Mouse (Mus musculus): Measurements from ENCODE around the gene Mtfp1. TPM values are rescaled to one million over a fixed set of nuclear protein-coding genes. Genes with fewer than 3 reads are reported as not detected.
"Not testable (repeated sequence)": the region's sequence is repeated elsewhere in the genome, so short reads cannot be mapped to it uniquely, and the experiment has no call there.

Gene Mtfp1
- polyA plus RNA-seq, 1 experiment from 2014 or later = 5.4 TPM

DNA sequence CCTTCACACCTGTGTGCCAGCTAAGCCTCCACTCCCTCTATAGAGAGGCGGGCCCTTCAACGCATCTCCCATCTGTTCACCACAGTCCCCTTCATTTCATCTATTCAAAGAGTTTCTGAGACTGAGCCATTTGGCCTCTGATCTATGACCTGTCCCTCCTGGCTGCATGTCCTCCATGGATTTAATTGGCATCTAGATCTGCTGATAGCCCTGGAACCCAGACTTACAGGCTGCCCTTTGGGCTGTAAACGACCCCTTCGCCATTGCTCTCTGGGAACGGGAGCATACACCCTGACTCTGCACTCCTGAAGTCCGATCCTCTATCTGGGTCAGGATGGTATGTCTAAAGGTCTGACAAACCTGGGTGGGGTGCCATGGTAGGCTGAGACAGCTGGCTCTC is 17.6 kb upstream of the Mtfp1 start:
- H3K9ac ChIP-seq = no peak overlapping the region
- H3K36me3 ChIP-seq = peaks cover 14% of the 10 kb centered on the region; the same call in 1 of the 2 replicates
- 84% methylated on average over 6 of the region's 6 CpGs for WGBS
- peaks cover 7% of the 10 kb centered on the region; the same call in 1 of the 2 replicates for H3K4me1 ChIP-seq
- ATAC-seq (ENCODE audit: low FRiP score) = no peak
- no peaks in the 10 kb centered on the region for H3K9me3 ChIP-seq (replicated peaks)
- no peak overlapping the region for H3K4me3 ChIP-seq
- no peak overlapping the region for H3K4me2 ChIP-seq (replicated peaks)
- H3K27me3 ChIP-seq = peaks cover 12% of the 10 kb centered on the region
- H3K27ac ChIP-seq = no peak overlapping the region

GRCm38 (mm10) chr11:4112033-4112432 is 16.8 kb upstream of the Mtfp1 start:
- Histone ChIP-seq H3K36me3 (peaks cover 14% of the 10 kb centered on the region; the same call in 1 of the 2 replicates), H3K9ac (no peak overlapping the region), H3K27me3 (peaks cover 4% of the 10 kb centered on the region; the same call in 1 of the 2 replicates), H3K9me3 (replicated peaks) (no peaks in the 10 kb centered on the region), H3K27ac (no peak overlapping the region), H3K4me1 (no peaks in the 10 kb centered on the region), H3K4me3 (no peak overlapping the region), H3K4me2 (replicated peaks) (no peak overlapping the region)
- ATAC-seq (ENCODE audit: low FRiP score) = no peak
- WGBS = 92% methylated on average over 4 of the region's 4 CpGs

- H3K27me3 ChIP-seq = no peaks in the 10 kb centered on the region
- ATAC-seq (ENCODE audit: low FRiP score) = no peak
- H3K4me3 ChIP-seq = no peak overlapping the region
- H3K9me3 ChIP-seq (replicated peaks) = no peaks in the 10 kb centered on the region
- H3K4me2 ChIP-seq (replicated peaks) = no peak overlapping the region
- peaks cover 14% of the 10 kb centered on the region; the same call in 1 of the 2 replicates for H3K36me3 ChIP-seq
- no peaks in the 10 kb centered on the region for H3K4me1 ChIP-seq
- WGBS = 79% methylated on average over 7 of the region's 7 CpGs
- no peak overlapping the region for H3K9ac ChIP-seq
- H3K27ac ChIP-seq = no peak overlapping the region
Measured at GRCm38 (mm10) chr11:4108691-4109090, 13.4 kb upstream of the Mtfp1 start.

GRCm38 (mm10) chr11:4107901-4108300 is 12.7 kb upstream of the Mtfp1 start:
- H3K4me3 ChIP-seq; H3K27ac ChIP-seq; H3K9ac ChIP-seq; H3K4me1 ChIP-seq; H3K4me2 ChIP-seq (replicated peaks); H3K9me3 ChIP-seq (replicated peaks); ATAC-seq (ENCODE audit: low FRiP score); H3K27me3 ChIP-seq: not testable (repeated sequence)
- peaks cover 14% of the 10 kb centered on the region; the same call in 1 of the 2 replicates for H3K36me3 ChIP-seq
- 92% methylated on average over 6 of the region's 6 CpGs for WGBS

GRCm38 (mm10) chr11:4105444-4105843 is 10.2 kb upstream of the Mtfp1 start:
- H3K36me3 ChIP-seq = peaks cover 12% of the 10 kb centered on the region; the same call in 1 of the 2 replicates
- H3K27me3 ChIP-seq = no peaks in the 10 kb centered on the region
- ATAC-seq (ENCODE audit: low FRiP score) = no peak
- no peak overlapping the region for H3K4me3 ChIP-seq
- no peak overlapping the region for H3K27ac ChIP-seq
- H3K9me3 ChIP-seq (replicated peaks) = no peaks in the 10 kb centered on the region
- H3K4me1 ChIP-seq = no peaks in the 10 kb centered on the region
- no peak overlapping the region for H3K4me2 ChIP-seq (replicated peaks)
- H3K9ac ChIP-seq = no peak overlapping the region
- WGBS = 78% methylated on average over 6 of the region's 6 CpGs

GRCm38 (mm10) chr11:4104989-4105388 is 9.7 kb upstream of the Mtfp1 start:
- 87% methylated on average over 5 of the region's 5 CpGs for WGBS

GRCm38 (mm10) chr11:4103522-4103921 is 8.3 kb upstream of the Mtfp1 start:
- H3K36me3 ChIP-seq = peaks cover 5% of the 10 kb centered on the region; the same call in 1 of the 2 replicates
- no peak overlapping the region for H3K4me2 ChIP-seq (replicated peaks)
- H3K4me3 ChIP-seq = no peak overlapping the region
- H3K9ac ChIP-seq = no peak overlapping the region
- no peaks in the 10 kb centered on the region for H3K4me1 ChIP-seq
- no peaks in the 10 kb centered on the region for H3K9me3 ChIP-seq (replicated peaks)
- ATAC-seq (ENCODE audit: low FRiP score) = no peak
- H3K27me3 ChIP-seq = no peaks in the 10 kb centered on the region
- 85% methylated on average over 14 of the region's 14 CpGs for WGBS
- no peak overlapping the region for H3K27ac ChIP-seq

More at GRCm38 (mm10) chr11:4104989-4105388, 9.7 kb upstream of the Mtfp1 start:
- no peak overlapping the region for H3K4me3 ChIP-seq
- H3K4me1 ChIP-seq = no peaks in the 10 kb centered on the region
- H3K9me3 ChIP-seq (replicated peaks) = no peaks in the 10 kb centered on the region
- peaks cover 9% of the 10 kb centered on the region; the same call in 1 of the 2 replicates for H3K36me3 ChIP-seq
- H3K9ac ChIP-seq = no peak overlapping the region
- H3K27ac ChIP-seq = no peak overlapping the region
- no peaks in the 10 kb centered on the region for H3K27me3 ChIP-seq
- no peak overlapping the region for H3K4me2 ChIP-seq (replicated peaks)
- ATAC-seq (ENCODE audit: low FRiP score) = no peak

- 81% methylated on average over 5 of the region's 5 CpGs for WGBS
- H3K9me3 ChIP-seq (replicated peaks) = no peaks in the 10 kb centered on the region
- H3K9ac ChIP-seq = no peak overlapping the region
- H3K36me3 ChIP-seq = no peaks in the 10 kb centered on the region
- H3K4me2 ChIP-seq (replicated peaks) = no peak overlapping the region
- H3K27me3 ChIP-seq = no peaks in the 10 kb centered on the region
- H3K4me1 ChIP-seq = peaks cover 7% of the 10 kb centered on the region
- H3K27ac ChIP-seq = no peak overlapping the region
- H3K4me3 ChIP-seq = no peak overlapping the region
- ATAC-seq (ENCODE audit: low FRiP score) = no peak
Measured at GRCm38 (mm10) chr11:4101851-4102250, 6.6 kb upstream of the Mtfp1 start.

GRCm38 (mm10) chr11:4099447-4099846 is 4.2 kb upstream of the Mtfp1 start:
- WGBS = 67% methylated on average over 3 of the region's 3 CpGs
- Histone ChIP-seq H3K4me1 (peaks cover 22% of the 10 kb centered on the region), H3K27ac (no peak overlapping the region), H3K9me3 (replicated peaks) (no peaks in the 10 kb centered on the region), H3K4me3 (no peak overlapping the region), H3K9ac (no peak overlapping the region), H3K4me2 (replicated peaks) (no peak overlapping the region), H3K36me3 (no peaks in the 10 kb centered on the region), H3K27me3 (no peaks in the 10 kb centered on the region)
- ATAC-seq (ENCODE audit: low FRiP score) = no peak

GRCm38 (mm10) chr11:4098816-4099215 is 3.6 kb upstream of the Mtfp1 start:
- H3K4me1 ChIP-seq = peaks cover 25% of the 10 kb centered on the region
- H3K27ac ChIP-seq = no peak overlapping the region
- no peaks in the 10 kb centered on the region for H3K9me3 ChIP-seq (replicated peaks)
- no peak overlapping the region for H3K4me2 ChIP-seq (replicated peaks)
- no peak overlapping the region for H3K4me3 ChIP-seq
- H3K27me3 ChIP-seq = no peaks in the 10 kb centered on the region
- H3K9ac ChIP-seq = 0 out of 2 replicates have a peak overlapping the region, but pooled peaks have one; percentile 9
- no peaks in the 10 kb centered on the region for H3K36me3 ChIP-seq
- no peak for ATAC-seq (ENCODE audit: low FRiP score)
- 77% methylated on average over 7 of the region's 7 CpGs for WGBS

DNA sequence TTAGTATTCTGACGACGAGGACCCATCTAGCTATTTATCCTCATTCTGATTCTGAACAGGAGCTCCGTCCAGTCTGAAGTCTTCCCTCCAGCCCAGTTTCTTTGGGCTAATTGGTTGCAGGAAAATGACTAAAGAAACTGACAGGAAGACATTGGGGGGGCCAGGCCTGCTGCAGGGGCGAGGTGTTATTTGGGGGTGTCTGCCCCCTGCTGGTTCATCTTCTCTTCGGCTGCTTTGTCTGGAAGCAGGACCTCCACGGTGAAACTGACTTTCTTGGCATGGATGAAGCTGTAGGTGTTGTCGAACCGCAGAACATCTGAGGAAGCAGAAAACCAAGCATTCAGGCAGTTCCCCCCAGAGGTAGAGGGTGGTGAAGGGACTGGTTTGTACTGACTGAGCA is 2.9 kb upstream of the Mtfp1 start:
- Histone ChIP-seq H3K9ac (no peak overlapping the region), H3K4me1 (peaks cover 25% of the 10 kb centered on the region), H3K4me3 (no peak overlapping the region), H3K27me3 (no peaks in the 10 kb centered on the region), H3K36me3 (no peaks in the 10 kb centered on the region), H3K9me3 (replicated peaks) (no peaks in the 10 kb centered on the region), H3K27ac (no peak overlapping the region), H3K4me2 (replicated peaks) (no peak overlapping the region)
- 71% methylated on average over 8 of the region's 8 CpGs for WGBS
- no peak for ATAC-seq (ENCODE audit: low FRiP score)

GRCm38 (mm10) chr11:4097091-4097621 is 1.9 kb upstream of the Mtfp1 start:
- H3K9ac ChIP-seq = peak overlapping the region; percentile 86
- peak; percentile 57 for ATAC-seq (ENCODE audit: low FRiP score)
- no peaks in the 10 kb centered on the region for H3K36me3 ChIP-seq
- no peaks in the 10 kb centered on the region for H3K27me3 ChIP-seq
- H3K4me2 ChIP-seq (replicated peaks) = peak overlapping the region; percentile 85
- peak overlapping the region; percentile 45 for H3K4me3 ChIP-seq
- no peaks in the 10 kb centered on the region for H3K9me3 ChIP-seq (replicated peaks)
- WGBS = 31% methylated on average over 10 of the region's 10 CpGs
- H3K27ac ChIP-seq = peak overlapping the region; percentile 87
- H3K4me1 ChIP-seq = peaks cover 25% of the 10 kb centered on the region
